Mouse (Mus musculus) limb, embryonic 11.5 days (tissue): ENCODE data around the gene Crcp. TPM values are rescaled to one million over a fixed set of nuclear protein-coding genes. Genes with fewer than 3 reads are reported as not detected.

Experiments used
- ATAC-seq: fragments of 200-750 bp; cut with Nextera tagmentation; 2 replicates; pipeline ENCODE4 v1.8.0; 2017; ENCODE audit warnings: low read depth; ENCODE audit not compliant: insufficient number of reproducible peaks, low FRiP score, low TSS enrichment
- DNase-seq: peaks from one replicate; pipeline ENCODE4 v3.0.0-alpha.2; 2015; ENCODE audit warnings: low spot score
- H3K27ac ChIP-seq: fragments of 300-500 bp; sonication (generic); replicated peaks from 2 replicates; pipeline ENCODE4 v1.5.1; 2014; ENCODE audit warnings: low read depth, mild to moderate bottlenecking, low read length
- H3K27me3 ChIP-seq: fragments of 300-500 bp; sonication (generic); 2 replicates; pipeline ENCODE4 v1.6.1; 2014; ENCODE audit warnings: mild to moderate bottlenecking, low read length, mixed read lengths; ENCODE audit not compliant: control insufficient read depth, insufficient read depth
- H3K36me3 ChIP-seq: fragments of 300-500 bp; sonication (generic); 2 replicates; pipeline ENCODE4 v1.6.1; 2014; ENCODE audit warnings: mild to moderate bottlenecking, low read length, moderate library complexity, mixed read lengths; ENCODE audit not compliant: control insufficient read depth, insufficient read depth
- H3K4me1 ChIP-seq: fragments of 300-500 bp; sonication (generic); 2 replicates; pipeline ENCODE4 v1.6.1; 2014; ENCODE audit warnings: low read length, mixed read lengths; ENCODE audit not compliant: control insufficient read depth, insufficient read depth
- H3K4me2 ChIP-seq: fragments of 300-500 bp; sonication (generic); 2 replicates; pipeline ENCODE4 v1.6.1; 2014; ENCODE audit warnings: low read depth, mild to moderate bottlenecking, moderate library complexity; ENCODE audit not compliant: severe bottlenecking
- H3K4me3 ChIP-seq: fragments of 300-500 bp; sonication (generic); 2 replicates; pipeline ENCODE4 v1.5.1; 2014; ENCODE audit warnings: low read depth, low read length
- H3K9ac ChIP-seq: fragments of 300-500 bp; sonication (generic); 2 replicates; pipeline ENCODE4 v1.6.1; 2014; ENCODE audit warnings: mild to moderate bottlenecking, low read length
- H3K9me3 ChIP-seq: fragments of 300-500 bp; sonication (generic); 2 replicates; pipeline ENCODE4 v1.6.1; 2016; ENCODE audit warnings: low read length; ENCODE audit not compliant: control insufficient read depth
- WGBS: fragments of 180-500 bp; shearing (Covaris S2); extraction: QIAGEN DNeasy Blood & Tissue Kit; methylation state at CpG from one replicate; pipeline ENCODE4 v1.1.7; 2014; 5-methylcytosine and 5-hydroxymethylcytosine counted together
- polyA plus RNA-seq: library from polyadenylated mRNA; unstranded; fragments of >200 nt; fragmentation: Nextera tagmentation; extraction: Ambion mirVana; gene quantifications from 2 replicates; pipeline ENCODE4 v1.2.1, GENCODE M21; 2014

Gene Crcp
- polyA plus RNA-seq, 1 experiment from 2014 or later, result 29.6 TPM

DNA sequence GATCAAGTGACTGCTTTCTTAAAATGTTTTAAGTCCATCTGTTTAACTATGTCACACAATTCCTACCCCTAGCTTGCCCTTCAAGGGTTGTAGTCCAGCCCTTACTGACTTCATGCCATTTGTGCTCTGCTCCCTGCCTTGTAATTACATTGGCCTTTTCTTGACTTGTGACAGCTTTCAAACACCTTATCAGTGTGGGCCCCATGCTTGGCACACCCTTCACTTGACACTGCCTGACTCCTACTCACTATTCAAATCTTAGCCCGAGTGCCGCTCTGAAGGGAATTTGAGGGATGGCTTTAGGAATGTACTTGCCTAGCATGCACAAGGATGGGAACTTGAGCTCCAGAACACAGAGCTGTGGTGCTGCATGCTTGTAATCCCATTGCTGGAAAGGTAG lies 68.7 kb downstream of the Crcp start:
- DNase-seq, result no peak
- Histone ChIP-seq H3K27me3 (no peaks in the 10 kb centered on the region), H3K4me3 (no peak overlapping the region), H3K36me3 (0 out of 2 replicates have a peak, but pooled peaks cover 2% of the 10 kb centered on the region), H3K4me1 (no peaks in the 10 kb centered on the region), H3K4me2 (no peak overlapping the region), H3K27ac (no peak overlapping the region), H3K9ac (no peak overlapping the region), H3K9me3 (no peaks in the 10 kb centered on the region)
- ATAC-seq, result no peak
- WGBS, result 82% methylated on average over 2 of the region's 2 CpGs

DNA sequence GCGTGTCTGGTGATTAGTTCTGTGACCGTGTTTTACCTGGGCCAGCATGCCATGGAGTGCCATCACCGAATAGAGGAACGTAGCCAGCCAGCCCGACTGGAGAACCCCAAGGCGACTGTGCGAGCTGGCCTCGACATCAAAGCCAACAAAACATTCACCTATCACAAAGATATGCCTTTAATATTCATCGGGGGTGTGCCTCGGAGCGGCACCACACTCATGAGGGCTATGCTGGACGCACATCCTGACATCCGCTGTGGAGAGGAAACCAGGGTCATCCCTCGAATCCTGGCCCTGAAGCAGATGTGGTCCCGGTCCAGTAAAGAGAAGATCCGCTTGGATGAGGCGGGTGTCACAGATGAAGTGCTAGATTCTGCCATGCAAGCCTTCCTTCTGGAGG lies 72.6 kb downstream of the Crcp start:
- H3K4me1 ChIP-seq, result no peaks in the 10 kb centered on the region
- H3K4me2 ChIP-seq, result no peak overlapping the region
- no peak overlapping the region for H3K9ac ChIP-seq
- no peaks in the 10 kb centered on the region for H3K9me3 ChIP-seq
- no peak for ATAC-seq
- 0 out of 2 replicates have a peak, but pooled peaks cover 3% of the 10 kb centered on the region for H3K36me3 ChIP-seq
- 95% methylated on average over 17 of the region's 17 CpGs for WGBS
- no peak overlapping the region for H3K27ac ChIP-seq
- no peak for DNase-seq
- H3K27me3 ChIP-seq, result no peaks in the 10 kb centered on the region
- no peak overlapping the region for H3K4me3 ChIP-seq

DNA sequence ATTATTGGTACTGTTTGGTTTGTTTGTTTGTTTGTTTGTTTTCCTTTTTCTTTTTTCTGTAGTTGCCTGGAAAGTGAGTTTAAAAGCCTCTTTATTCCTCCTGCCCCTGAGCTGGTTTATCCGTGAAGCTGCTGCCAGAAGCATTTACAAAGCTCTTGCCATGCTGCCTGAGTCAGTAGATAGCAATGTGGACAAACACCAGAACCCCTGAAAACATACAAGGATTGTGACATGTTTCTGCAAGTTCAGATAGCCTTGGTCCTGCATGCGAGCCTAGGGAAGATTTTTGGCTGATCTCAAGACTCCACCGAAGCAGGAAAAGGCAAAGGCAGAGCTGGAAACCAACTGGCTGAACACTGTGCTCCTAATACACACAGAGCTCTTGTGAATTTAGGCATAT lies 80.3 kb downstream of the Crcp start:
- Histone ChIP-seq H3K9me3 (no peaks in the 10 kb centered on the region), H3K4me3 (no peak overlapping the region), H3K4me1 (0 out of 2 replicates have a peak, but pooled peaks cover 2% of the 10 kb centered on the region), H3K36me3 (peaks cover 5% of the 10 kb centered on the region; the same call in 1 of the 2 replicates), H3K4me2 (no peak overlapping the region), H3K27me3 (no peaks in the 10 kb centered on the region), H3K27ac (no peak overlapping the region), H3K9ac (no peak overlapping the region)
- ATAC-seq (no peak), DNase-seq (no peak)
- WGBS, result 90% methylated on average over 3 of the region's 3 CpGs

Other genes with a start within 250 kb of the Crcp start
- 29.6 and 31.5 TPM in 2 replicates for gene Psph, start 241.8 kb upstream of the Crcp start, polyA plus RNA-seq
- 51.9 and 52.9 TPM in 2 replicates for gene Sumf2, start 182.3 kb upstream of the Crcp start, polyA plus RNA-seq
- gene Chchd2, start 141.8 kb upstream of the Crcp start, polyA plus RNA-seq, result 1,116 and 1,187 TPM in 2 replicates
- 12.2 and 13.5 TPM in 2 replicates for gene Zbed5, start 133.6 kb upstream of the Crcp start, polyA plus RNA-seq
- gene Phkg1, start 130.7 kb upstream of the Crcp start, polyA plus RNA-seq, result 0.07 and 0.13 TPM in 2 replicates
- gene Nupr1l, start 120.8 kb upstream of the Crcp start, polyA plus RNA-seq, result 4.9 and 5.4 TPM in 2 replicates
- gene Vkorc1l1, start 87.3 kb upstream of the Crcp start, polyA plus RNA-seq, result 28.9 and 35.1 TPM in 2 replicates
- 55.9 and 57.4 TPM in 2 replicates for gene Gusb, start 26.2 kb upstream of the Crcp start, polyA plus RNA-seq
- gene Asl, start within 50 bp of the Crcp start, polyA plus RNA-seq, result 25.4 and 29.0 TPM in 2 replicates
- 73.0 and 76.4 TPM in 2 replicates for gene Tpst1, start 44.0 kb downstream of the Crcp start, polyA plus RNA-seq
- gene Kctd7, start 115.6 kb downstream of the Crcp start, polyA plus RNA-seq, result 3.7 and 5.8 TPM in 2 replicates
- gene Rabgef1, start 142.5 kb downstream of the Crcp start, polyA plus RNA-seq, result 23.6 and 23.7 TPM in 2 replicates
- 36.0 and 39.2 TPM in 2 replicates for gene Tmem248, start 187.8 kb downstream of the Crcp start, polyA plus RNA-seq
- gene Sbds, start 226.2 kb downstream of the Crcp start, polyA plus RNA-seq, result 61.3 and 63.3 TPM in 2 replicates
- gene Tyw1, start 226.3 kb downstream of the Crcp start, polyA plus RNA-seq, result 30.5 and 32.6 TPM in 2 replicates